Mouse (Mus musculus) liver, adult (tissue): Measurements from ENCODE around the gene E130308A19Rik.

Source experiments
- GATA4 ChIP-seq: IDR thresholded peaks from 2 replicates; pipeline ENCODE4 v1.6.1; 2014; ENCODE audit warnings: mild to moderate bottlenecking, low read length; ENCODE audit not compliant: insufficient replicate concordance

The E130308A19Rik gene

DNA sequence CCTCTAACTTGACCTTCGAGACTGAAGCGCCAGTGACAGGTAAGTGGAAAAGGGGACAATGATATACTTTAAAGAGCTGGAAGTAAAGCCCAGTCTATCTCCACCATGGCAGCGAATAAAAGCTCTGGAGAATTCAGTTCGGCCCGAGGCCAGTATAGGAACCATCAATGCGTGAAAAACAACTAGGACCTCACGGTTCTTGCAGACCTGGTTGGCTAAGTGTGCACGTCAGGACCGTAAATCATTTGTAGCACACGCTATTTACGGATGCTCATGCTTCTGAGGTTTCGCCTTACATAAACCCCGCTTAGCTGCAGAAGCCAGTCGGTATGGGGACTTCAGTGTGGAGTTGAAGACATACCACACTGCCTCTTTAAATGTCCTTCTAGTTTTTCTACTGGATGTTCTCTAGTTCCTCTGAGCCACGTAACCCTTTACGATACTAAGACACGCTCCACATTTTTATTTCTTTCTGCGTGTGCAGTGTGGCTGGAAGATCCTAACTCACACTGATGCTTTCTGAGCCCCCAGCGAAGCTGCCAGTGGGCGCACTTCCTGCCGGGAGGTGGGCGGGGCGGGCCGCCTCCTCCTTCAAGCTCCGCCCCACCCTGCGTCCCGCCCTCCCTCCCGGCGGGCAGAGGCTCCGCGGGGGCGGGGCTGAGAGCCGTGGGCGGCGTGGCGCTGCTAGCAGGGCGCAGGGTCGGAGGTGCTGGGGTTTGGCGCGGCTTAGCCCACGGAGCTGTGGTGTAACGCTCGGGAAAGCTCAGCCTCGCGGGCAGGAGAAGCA is 179.4 kb downstream of the E130308A19Rik start, which contains the start of gene Snx30:
Gene Snx30, plus strand, starts transcription at position 660 of the 787 bp plus-strand sequence.
- TF ChIP-seq GATA4: no peak

DNA sequence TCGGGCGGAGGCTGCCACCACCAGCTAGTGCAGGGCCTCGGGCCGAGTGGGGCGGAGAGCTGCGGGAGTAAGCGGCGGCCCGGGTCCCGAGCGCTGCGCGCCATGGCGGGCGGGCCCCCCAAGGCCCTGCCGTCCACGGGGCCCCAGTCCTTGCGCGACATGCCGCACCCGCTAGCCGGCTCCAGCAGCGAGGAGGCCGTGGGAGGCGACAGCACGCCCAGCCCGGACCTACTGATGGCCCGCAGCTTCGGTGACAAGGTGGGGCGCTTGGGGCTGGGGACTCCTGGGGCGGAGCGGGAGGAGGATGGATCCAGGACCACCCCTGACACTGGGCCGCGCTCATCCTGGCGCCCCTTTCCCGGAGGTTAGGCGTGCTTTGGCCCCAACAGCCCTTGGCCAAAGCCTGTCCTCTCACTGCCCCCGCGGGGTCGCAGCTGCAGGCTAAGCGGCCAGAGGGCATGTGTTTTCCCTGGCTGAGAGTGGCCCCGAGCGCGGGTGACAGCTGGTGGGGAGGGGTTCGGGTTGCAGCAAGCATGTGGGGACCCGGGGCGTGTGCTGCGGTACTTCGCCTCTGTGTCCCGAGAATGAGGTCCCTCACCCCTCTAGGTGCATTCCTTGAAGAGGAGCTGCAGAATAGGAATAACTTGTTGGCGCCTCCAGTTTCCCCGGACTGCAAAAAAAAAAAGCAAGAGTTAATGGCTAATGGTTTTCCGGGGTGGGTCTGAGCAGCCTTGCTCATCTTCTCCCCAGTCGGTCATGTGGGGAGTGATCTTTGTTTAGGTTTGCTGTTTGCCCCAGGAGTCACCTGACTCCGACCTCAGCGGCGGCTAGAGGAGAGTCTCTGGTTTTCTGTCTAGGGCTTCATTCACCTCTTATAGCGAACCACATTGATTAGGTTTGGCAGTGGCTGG is 180.2 kb downstream of the E130308A19Rik start:
- TF ChIP-seq GATA4: no peak

DNA sequence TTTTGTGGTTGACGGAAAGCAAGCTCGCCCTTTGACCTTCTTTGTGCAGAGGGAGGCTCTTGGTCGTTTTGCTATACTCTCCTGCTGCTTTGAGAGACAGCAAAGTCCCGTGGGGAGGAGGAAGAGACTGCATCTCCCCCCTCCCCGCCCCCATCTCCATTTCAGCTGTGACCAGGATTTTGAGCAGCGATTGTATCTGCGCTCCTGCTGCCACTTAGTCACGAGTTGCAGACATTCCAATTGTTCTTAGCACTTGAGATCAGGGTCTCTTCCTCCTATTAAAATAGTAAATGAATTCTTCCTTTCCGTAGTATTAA is 180.8 kb downstream of the E130308A19Rik start:
- no peak for TF ChIP-seq GATA4

DNA sequence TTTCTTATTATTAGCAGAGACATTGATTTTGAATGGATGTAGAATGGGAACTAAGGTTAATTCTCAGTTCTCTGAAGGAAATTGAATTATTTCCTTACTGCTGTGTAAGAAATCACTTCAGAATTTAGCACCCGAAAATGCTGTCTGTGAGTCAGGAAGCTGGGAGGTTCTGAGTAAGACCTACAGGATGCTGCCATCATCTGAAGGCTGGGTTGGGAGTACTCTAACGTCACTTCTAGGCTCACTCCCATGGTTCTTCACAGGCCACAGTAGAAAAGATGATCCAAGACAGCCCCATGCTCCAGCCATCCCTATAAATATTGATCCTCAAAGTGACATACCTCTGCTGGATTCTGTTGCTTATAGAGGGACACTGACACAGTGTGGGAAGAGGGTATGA is 181.5 kb downstream of the E130308A19Rik start:
- TF ChIP-seq GATA4: no peak

DNA sequence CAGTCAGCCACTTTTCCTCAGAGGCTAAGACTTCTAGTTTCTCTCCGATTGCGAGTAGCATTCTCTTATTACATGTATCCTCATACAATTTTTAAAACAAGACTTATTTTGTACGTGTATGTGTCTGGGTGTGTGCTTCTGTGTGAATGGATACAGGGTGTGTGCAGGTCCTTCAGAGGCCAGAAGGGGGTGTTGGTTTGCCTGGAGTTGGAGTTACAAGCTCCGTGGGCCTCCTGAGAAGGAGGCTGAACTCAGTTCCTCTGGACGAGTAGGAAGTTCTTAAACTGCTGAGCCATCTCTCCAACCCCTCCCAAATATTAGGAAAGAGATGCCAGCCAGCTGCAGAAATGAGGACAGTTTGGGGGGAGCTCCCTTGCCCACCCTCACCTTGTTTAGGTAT is 182.4 kb downstream of the E130308A19Rik start:
- TF ChIP-seq GATA4: no peak
